ENCODE assay signal across 9 mouse cellular contexts in genomic region chr6:37439676-37440490, GRCm38 (mm10). TPM values are rescaled to one million over a fixed set of nuclear protein-coding genes. Genes with fewer than 3 reads are reported as not detected.
DNase-seq lines count a peak whose midpoint lies in the region; ATAC-seq lines count a peak whose summit lies in the region.
"Had no signal": no experiment of that assay in that cellular context is flagged by ENCODE, and none has a peak within 500 bp of the region (broad histone marks: within the 10 kb centered on the region; RNA-seq: fewer than 3 reads in every experiment).

No protein-coding gene starts in this region.

- no peaks in the 10 kb centered on the region; the same call in 1 of the 2 replicates for H3K36me3 ChIP-seq in heart, embryonic 11.5 days (ENCODE audit: control insufficient read depth, insufficient read depth, low read length)
- H3K36me3 ChIP-seq in embryonic facial prominence, embryonic 12.5 days = 0 out of 2 replicates have a peak, but pooled peaks cover 8% of the 10 kb centered on the region
- H3K36me3 ChIP-seq in intestine, embryonic 15.5 days = no peaks in the 10 kb centered on the region

- 30% methylated on average over 13 of the region's 13 CpGs for WGBS in heart, embryonic 11.5 days (ENCODE audit: insufficient replicate concordance)
- 34% methylated on average over 13 of the region's 13 CpGs for WGBS in embryonic facial prominence, embryonic 12.5 days
- 43% methylated on average over 13 of the region's 13 CpGs for WGBS in intestine, embryonic 15.5 days

- H3K9ac ChIP-seq in heart, embryonic 11.5 days (ENCODE audit: low read depth, low read length) = peak overlapping the region; percentile 84
- peak overlapping the region; percentile 94 for H3K9ac ChIP-seq in embryonic facial prominence, embryonic 12.5 days
- H3K9ac ChIP-seq in intestine, embryonic 15.5 days = peak overlapping the region; percentile 86

- peak overlapping the region; percentile 89 for H3K4me2 ChIP-seq in heart, embryonic 11.5 days
- peak overlapping the region; percentile 79 for H3K4me2 ChIP-seq in embryonic facial prominence, embryonic 12.5 days (replicated peaks)
- peak overlapping the region; percentile 71 for H3K4me2 ChIP-seq in intestine, embryonic 15.5 days (replicated peaks)

- peak overlapping the region; percentile 82 for H3K4me3 ChIP-seq in heart, embryonic 11.5 days (ENCODE audit: low read depth, low read length)
- H3K4me3 ChIP-seq in embryonic facial prominence, embryonic 12.5 days = peak overlapping the region; percentile 79
- H3K4me3 ChIP-seq in intestine, embryonic 15.5 days (replicated peaks) = peak overlapping the region; percentile 83

- no peak for DNase-seq in heart, postnatal 36 days
- DNase-seq in lung, postnatal 14 days = peak; percentile 22
- DNase-seq in left cerebral cortex, postnatal 4 days = no peak
- no peak for DNase-seq in spleen, postnatal 10 days (ENCODE audit: low spot score in 2 of 2)
- no peak for DNase-seq in layer of hippocampus, postnatal 14 days (ENCODE audit: low spot score in 2 of 2)

- H3K27ac ChIP-seq in heart, embryonic 11.5 days (ENCODE audit: low read depth, low read length) = peak overlapping the region; percentile 89
- H3K27ac ChIP-seq in embryonic facial prominence, embryonic 12.5 days = peak overlapping the region; percentile 89
- peak overlapping the region; percentile 88 for H3K27ac ChIP-seq in intestine, embryonic 15.5 days

- H3K9me3 ChIP-seq in heart, embryonic 11.5 days (replicated peaks; ENCODE audit: control insufficient read depth, low read length) = no peaks in the 10 kb centered on the region
- H3K9me3 ChIP-seq in embryonic facial prominence, embryonic 12.5 days = no peaks in the 10 kb centered on the region
- no peaks in the 10 kb centered on the region for H3K9me3 ChIP-seq in intestine, embryonic 15.5 days

- no peaks in the 10 kb centered on the region for H3K27me3 ChIP-seq in heart, embryonic 11.5 days (ENCODE audit: control insufficient read depth, insufficient read depth, low read length)
- H3K27me3 ChIP-seq in embryonic facial prominence, embryonic 12.5 days = no peaks in the 10 kb centered on the region
- no peaks in the 10 kb centered on the region for H3K27me3 ChIP-seq in intestine, embryonic 15.5 days (replicated peaks)

- H3K4me1 ChIP-seq in heart, embryonic 11.5 days (ENCODE audit: control insufficient read depth, insufficient read depth, low read length) = peaks cover 40% of the 10 kb centered on the region
- peaks cover 39% of the 10 kb centered on the region for H3K4me1 ChIP-seq in embryonic facial prominence, embryonic 12.5 days
- peaks cover 31% of the 10 kb centered on the region for H3K4me1 ChIP-seq in intestine, embryonic 15.5 days (replicated peaks)

- no peak for ATAC-seq in heart, embryonic 11.5 days (replicated peaks; ENCODE audit: insufficient number of reproducible peaks, low FRiP score, low TSS enrichment)
- ATAC-seq in embryonic facial prominence, embryonic 12.5 days (ENCODE audit: insufficient number of reproducible peaks, insufficient read depth, low FRiP score, low TSS enrichment) = no peak
- ATAC-seq in intestine, embryonic 15.5 days = no peak

- intact Hi-C loops in heart, postnatal 36 days (cut with DNase I) = loop anchor here (10.0 kb wide), 1 partner anchor 235 kb away; no protein-coding TSS in a partner anchor
- intact Hi-C loops in left cerebral cortex, postnatal 4 days (cut with DNase I) = no loop called here

RNA-seq across cellular contexts. Expression of gene Creb3l2, which starts 2.1 kb away (rescaled TPM):
- 42.9 and 52.9 TPM in 2 replicates for polyA plus RNA-seq in heart, embryonic 11.5 days (2014; fragmentation: Nextera tagmentation; extraction: Ambion mirVana)
- total RNA-seq in heart, postnatal 36 days (2021) = 10 to 100 TPM; 21.5 to 22.6 TPM
- polyA plus RNA-seq in embryonic facial prominence, embryonic 12.5 days (2016; fragmentation: Nextera tagmentation; extraction: Ambion mirVana) = 24.9 and 25.6 TPM in 2 replicates
- polyA plus RNA-seq in intestine, embryonic 15.5 days (2015; fragmentation: Nextera tagmentation; extraction: Ambion mirVana) = 15.6 and 15.8 TPM in 2 replicates
- 1 to 10 TPM; 5.7 to 6.3 TPM for total RNA-seq in left cerebral cortex, postnatal 4 days (2021)
- total RNA-seq in layer of hippocampus, postnatal 14 days (2021) = 10 to 100 TPM in 1 of 2 experiments, 1 to 10 TPM in 1; 9.4 to 11.0 TPM
- total RNA-seq: MEL had no signal
